Mouse (Mus musculus): ENCODE measurements around the gene Ccdc65. TPM values are rescaled to one million over a fixed set of nuclear protein-coding genes. Genes with fewer than 3 reads are reported as not detected.

Gene Ccdc65
- polyA plus RNA-seq, 1 experiment from 2014 or later = not detected

GRCm38 (mm10) chr15:98754125-98754524, 46.1 kb downstream of the Ccdc65 start:
- WGBS (ENCODE audit: insufficient replicate concordance) = 62% methylated on average over 2 of the region's 2 CpGs
- Histone ChIP-seq H3K4me2 (ENCODE audit: low read depth, low read length) (no peak overlapping the region), H3K4me1 (ENCODE audit: insufficient read depth) (0 out of 2 replicates have a peak, but pooled peaks cover 4% of the 10 kb centered on the region), H3K9me3 (ENCODE audit: low read length) (no peaks in the 10 kb centered on the region), H3K27ac (ENCODE audit: low read depth) (no peak overlapping the region), H3K4me3 (ENCODE audit: low read depth, low read length) (no peak overlapping the region), H3K27me3 (ENCODE audit: insufficient read depth, low read length) (no peaks in the 10 kb centered on the region), H3K36me3 (replicated peaks; ENCODE audit: insufficient read depth, low read length) (0 out of 2 replicates have a peak, but pooled peaks cover 4% of the 10 kb centered on the region), H3K9ac (replicated peaks) (no peak overlapping the region)
- ATAC-seq (no peak), DNase-seq (no peak)
- TF ChIP-seq CTCF (IDR thresholded peaks at IDR 0.05; ENCODE audit: low read depth) (no peak), EP300 (IDR thresholded peaks at IDR 0.05; ENCODE audit: low read depth) (no peak)

- H3K9me3 ChIP-seq (ENCODE audit: low read length) = no peaks in the 10 kb centered on the region
- peak overlapping the region; percentile 71 for H3K27ac ChIP-seq (ENCODE audit: low read depth)
- peak overlapping the region; percentile 82 for H3K9ac ChIP-seq (replicated peaks)
- peak overlapping the region; percentile 97 for H3K4me2 ChIP-seq (ENCODE audit: low read depth, low read length)
- ATAC-seq (peak; percentile 49), DNase-seq (peak; percentile 65)
- peaks cover 14% of the 10 kb centered on the region for H3K4me1 ChIP-seq (ENCODE audit: insufficient read depth)
- H3K36me3 ChIP-seq (replicated peaks; ENCODE audit: insufficient read depth, low read length) = peaks cover 7% of the 10 kb centered on the region
- H3K27me3 ChIP-seq (ENCODE audit: insufficient read depth, low read length) = peaks cover 8% of the 10 kb centered on the region
- TF ChIP-seq EP300 (IDR thresholded peaks at IDR 0.05; ENCODE audit: low read depth) (no peak), CTCF (IDR thresholded peaks at IDR 0.05; ENCODE audit: low read depth) (no peak; the same call in 1 of the 2 replicates)
- H3K4me3 ChIP-seq (ENCODE audit: low read depth, low read length) = peak overlapping the region; percentile 84
- under 1% methylated on average over 21 of the region's 24 CpGs for WGBS (ENCODE audit: insufficient replicate concordance)
Measured at GRCm38 (mm10) chr15:98762201-98762621, 54.2 kb downstream of the Ccdc65 start.

- TF ChIP-seq CTCF (IDR thresholded peaks at IDR 0.05; ENCODE audit: low read depth) (no peak), EP300 (IDR thresholded peaks at IDR 0.05; ENCODE audit: low read depth) (peak; percentile 75)
- Histone ChIP-seq H3K9ac (replicated peaks) (peak within 1 kb of the TSS; percentile 82), H3K4me2 (ENCODE audit: low read depth, low read length) (peak within 1 kb of the TSS; percentile 97), H3K9me3 (ENCODE audit: low read length) (no peaks in the 10 kb centered on the region), H3K36me3 (replicated peaks; ENCODE audit: insufficient read depth, low read length) (peaks cover 7% of the 10 kb centered on the region), H3K4me1 (ENCODE audit: insufficient read depth) (peaks cover 14% of the 10 kb centered on the region), H3K27ac (ENCODE audit: low read depth) (peak within 1 kb of the TSS; percentile 71), H3K4me3 (ENCODE audit: low read depth, low read length) (peak within 1 kb of the TSS; percentile 84), H3K27me3 (ENCODE audit: insufficient read depth, low read length) (peaks cover 8% of the 10 kb centered on the region)
- ATAC-seq = peak; percentile 95
- 0% methylated on average over 68 of the region's 76 CpGs for WGBS (ENCODE audit: insufficient replicate concordance)
- peak; percentile 94 for DNase-seq
Measured at GRCm38 (mm10) chr15:98762670-98763529, 54.9 kb downstream of the Ccdc65 start, which contains the start of gene Arf3. TSS of gene Arf3 (minus strand) at chr15:98763214.

DNA sequence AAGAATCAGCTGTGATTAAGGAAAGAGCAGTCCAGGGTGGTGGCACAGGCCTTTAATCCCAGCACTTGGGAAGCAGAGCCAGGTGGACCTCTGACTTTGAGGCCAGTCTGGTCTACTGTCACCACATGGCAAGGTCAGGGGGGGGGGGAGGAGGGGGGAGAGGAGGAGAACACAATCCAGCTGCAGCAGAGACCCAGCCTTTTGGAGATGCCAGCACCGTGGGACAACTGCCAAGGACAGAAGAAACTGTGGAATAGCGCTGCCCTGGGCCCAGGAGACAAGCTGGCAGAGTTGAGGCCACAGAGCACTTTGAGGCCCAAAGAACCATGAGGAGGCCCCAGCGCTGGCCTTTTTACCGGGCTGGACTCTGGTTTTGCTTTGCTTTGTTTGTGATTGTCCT, 57.9 kb downstream of the Ccdc65 start:
- Histone ChIP-seq H3K36me3 (replicated peaks; ENCODE audit: insufficient read depth, low read length) (no peaks in the 10 kb centered on the region), H3K27ac (ENCODE audit: low read depth) (no peak overlapping the region), H3K4me1 (ENCODE audit: insufficient read depth) (peaks cover 11% of the 10 kb centered on the region), H3K4me3 (ENCODE audit: low read depth, low read length) (no peak overlapping the region), H3K9ac (replicated peaks) (no peak overlapping the region), H3K27me3 (ENCODE audit: insufficient read depth, low read length) (peaks cover 14% of the 10 kb centered on the region), H3K4me2 (ENCODE audit: low read depth, low read length) (no peak overlapping the region), H3K9me3 (ENCODE audit: low read length) (no peaks in the 10 kb centered on the region)
- TF ChIP-seq EP300 (IDR thresholded peaks at IDR 0.05; ENCODE audit: low read depth) = no peak
- TF ChIP-seq CTCF (IDR thresholded peaks at IDR 0.05; ENCODE audit: low read depth) = no peak
- ATAC-seq (no peak), DNase-seq (no peak)
- 72% methylated on average over 4 of the region's 4 CpGs for WGBS (ENCODE audit: insufficient replicate concordance)

- no peak for ATAC-seq
Measured at GRCm38 (mm10) chr15:98768259-98768658, 60.3 kb downstream of the Ccdc65 start.

DNA sequence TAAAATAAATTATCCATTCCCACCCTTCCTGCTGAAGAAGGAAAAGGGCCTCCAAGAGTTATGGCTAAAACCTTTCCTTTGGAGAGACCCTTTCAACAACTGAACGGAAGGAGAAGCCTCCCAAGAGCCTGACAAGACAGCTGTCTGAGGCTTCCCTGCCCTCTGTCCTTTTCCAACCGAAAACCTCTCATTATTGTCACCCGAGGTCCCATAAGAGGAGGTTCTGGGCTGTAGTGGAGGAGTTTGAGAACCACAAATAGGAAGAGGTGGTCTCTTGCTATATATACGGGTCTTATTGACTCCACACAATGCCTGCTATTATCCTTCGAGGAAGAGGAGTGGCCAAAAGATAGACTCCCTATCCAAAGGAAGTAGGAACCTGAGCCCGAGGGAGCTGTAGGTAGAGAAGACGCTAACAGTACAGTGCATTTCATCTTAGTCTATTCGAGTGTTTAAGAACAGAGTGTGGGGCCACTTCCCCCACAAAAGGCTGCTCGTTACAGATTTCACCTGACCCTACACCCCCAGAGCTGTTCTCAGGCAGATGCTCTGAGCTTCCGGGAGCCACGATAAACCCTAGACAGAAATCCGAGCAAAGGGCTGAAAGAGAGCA, 63.9 kb downstream of the Ccdc65 start:
- peaks cover 20% of the 10 kb centered on the region for H3K4me1 ChIP-seq (ENCODE audit: insufficient read depth)
- H3K27ac ChIP-seq (ENCODE audit: low read depth) = no peak overlapping the region
- WGBS (ENCODE audit: insufficient replicate concordance) = 11% methylated on average over 12 of the region's 12 CpGs
- no peak for DNase-seq
- H3K4me2 ChIP-seq (ENCODE audit: low read depth, low read length) = peak overlapping the region; percentile 79
- H3K4me3 ChIP-seq (ENCODE audit: low read depth, low read length) = peak overlapping the region; percentile 49
- H3K9me3 ChIP-seq (ENCODE audit: low read length) = no peaks in the 10 kb centered on the region
- H3K36me3 ChIP-seq (replicated peaks; ENCODE audit: insufficient read depth, low read length) = no peaks in the 10 kb centered on the region
- no peak for ATAC-seq
- H3K27me3 ChIP-seq (ENCODE audit: insufficient read depth, low read length) = peaks cover 57% of the 10 kb centered on the region
- no peak for TF ChIP-seq EP300 (IDR thresholded peaks at IDR 0.05; ENCODE audit: low read depth)
- no peak for TF ChIP-seq CTCF (IDR thresholded peaks at IDR 0.05; ENCODE audit: low read depth)
- H3K9ac ChIP-seq (replicated peaks) = peak overlapping the region; percentile 46; the same call in 1 of the 2 replicates

More at GRCm38 (mm10) chr15:98768259-98768658, 60.3 kb downstream of the Ccdc65 start:
- Histone ChIP-seq H3K9me3 (ENCODE audit: low read length) (no peaks in the 10 kb centered on the region), H3K4me2 (ENCODE audit: low read depth, low read length) (no peak overlapping the region), H3K9ac (replicated peaks) (no peak overlapping the region), H3K4me1 (ENCODE audit: insufficient read depth) (peaks cover 19% of the 10 kb centered on the region), H3K27ac (ENCODE audit: low read depth) (no peak overlapping the region), H3K27me3 (ENCODE audit: insufficient read depth, low read length) (peaks cover 29% of the 10 kb centered on the region), H3K36me3 (replicated peaks; ENCODE audit: insufficient read depth, low read length) (no peaks in the 10 kb centered on the region), H3K4me3 (ENCODE audit: low read depth, low read length) (no peak overlapping the region)
- TF ChIP-seq CTCF (IDR thresholded peaks at IDR 0.05; ENCODE audit: low read depth) (no peak), EP300 (IDR thresholded peaks at IDR 0.05; ENCODE audit: low read depth) (no peak)
- DNase-seq = no peak
- WGBS (ENCODE audit: insufficient replicate concordance) = 57% methylated on average over 5 of the region's 5 CpGs

Measured in liver, postnatal 0 days (tissue).